Mouse (Mus musculus): ENCODE measurements at regions not wholly inside any gene's neighbourhood (a gene's known extent, or its start where the extent isn't known, plus 50 kb on each side); places are given as distances from the start of the nearest gene placed in this dataset.

- Histone ChIP-seq H3K36me3 (ENCODE audit: control insufficient read depth in 1 of 2, insufficient read depth in 2 of 2, low read length in 2 of 2) (no peaks in the 10 kb centered on the region), H3K27me3 (ENCODE audit: control insufficient read depth in 1 of 2, insufficient read depth in 2 of 2, low read length in 2 of 2) (no peaks in the 10 kb centered on the region), H3K4me1 (ENCODE audit: control insufficient read depth in 1 of 2, insufficient read depth in 2 of 2, low read length in 2 of 2) (no peaks in the 10 kb centered on the region), H3K27ac (ENCODE audit: control insufficient read depth, low read depth, low read length) (no peak overlapping the region), H3K9me3 (replicated peaks; ENCODE audit: insufficient read depth, low read length) (no peaks in the 10 kb centered on the region), H3K4me3 (ENCODE audit: control insufficient read depth in 1 of 2, insufficient read depth in 1 of 2, low read depth in 2 of 2, low read length in 2 of 2) (no peak overlapping the region), H3K79me2 (ENCODE audit: control insufficient read depth, insufficient read depth, low read length, poor library complexity) (no peaks in the 10 kb centered on the region), H3K9ac (ENCODE audit: control insufficient read depth, low read depth, low read length, poor library complexity, severe bottlenecking) (no peak overlapping the region)
- no peak for DNase-seq (ENCODE audit: low read depth, low spot score)
- TF ChIP-seq MAX (IDR thresholded peaks at IDR 0.05; ENCODE audit: low read length) (no peak), TAL1 (IDR thresholded peaks at IDR 0.05; ENCODE audit: low read length) (no peak), MEF2A (IDR thresholded peaks at IDR 0.05; ENCODE audit: extremely low read depth, insufficient replicate concordance, low read depth, low read length, poor library complexity, severe bottlenecking) (no peak), NRF1 (IDR thresholded peaks at IDR 0.05; ENCODE audit: insufficient read depth, low read depth, low read length, poor library complexity, severe bottlenecking) (no peak), TCF12 (IDR thresholded peaks at IDR 0.05; ENCODE audit: low read depth, low read length) (no peak), CTCF (IDR thresholded peaks at IDR 0.05 in 2 of 3, conservative IDR thresholded peaks at IDR 0.05 in 1 of 3; ENCODE audit: control insufficient read depth in 1 of 3, insufficient read depth in 1 of 3, low read depth in 2 of 3, low read length in 3 of 3, poor library complexity in 1 of 3, severe bottlenecking in 1 of 3) (no peak), RAD21 (IDR thresholded peaks at IDR 0.05; ENCODE audit: low read depth, low read length) (no peak), CHD2 (IDR thresholded peaks at IDR 0.05; ENCODE audit: low read length) (no peak), KAT2A (conservative IDR thresholded peaks at IDR 0.05; ENCODE audit: low read depth, low read length) (no peak), CHD1 (IDR thresholded peaks at IDR 0.05; ENCODE audit: low read depth, low read length) (no peak), POLR2A (IDR thresholded peaks at IDR 0.05; ENCODE audit: control insufficient read depth in 1 of 2, insufficient read depth in 1 of 2, low read depth in 1 of 2, low read length in 2 of 2, poor library complexity in 1 of 2) (no peak), ZNF384 (IDR thresholded peaks at IDR 0.05; ENCODE audit: low read depth, low read length) (no peak)
Measured at GRCm38 (mm10) chr8:8489784-8490183, 171.3 kb downstream of the Efnb2 start.

- no peaks in the 10 kb centered on the region for H3K79me2 ChIP-seq (ENCODE audit: control insufficient read depth, insufficient read depth, low read length, poor library complexity)
- H3K4me1 ChIP-seq (ENCODE audit: control insufficient read depth in 1 of 2, insufficient read depth in 2 of 2, low read length in 2 of 2) = no peaks in the 10 kb centered on the region
- no peak overlapping the region for H3K27ac ChIP-seq (ENCODE audit: control insufficient read depth, low read depth, low read length)
- no peaks in the 10 kb centered on the region for H3K9me3 ChIP-seq (replicated peaks; ENCODE audit: insufficient read depth, low read length)
- H3K9ac ChIP-seq (ENCODE audit: control insufficient read depth, low read depth, low read length, poor library complexity, severe bottlenecking) = no peak overlapping the region
- no peak overlapping the region for H3K4me3 ChIP-seq (ENCODE audit: control insufficient read depth in 1 of 2, insufficient read depth in 1 of 2, low read depth in 2 of 2, low read length in 2 of 2)
- DNase-seq (ENCODE audit: low read depth, low spot score) = no peak
- H3K27me3 ChIP-seq (ENCODE audit: control insufficient read depth in 1 of 2, insufficient read depth in 2 of 2, low read length in 2 of 2) = no peaks in the 10 kb centered on the region
- TF ChIP-seq SMC3 (IDR thresholded peaks at IDR 0.05; ENCODE audit: low read depth, low read length) (no peak), MAX (IDR thresholded peaks at IDR 0.05; ENCODE audit: low read length) (no peak), EP300 (IDR thresholded peaks at IDR 0.05; ENCODE audit: low read depth in 1 of 2, low read length in 2 of 2) (no peak), USF2 (IDR thresholded peaks at IDR 0.05; ENCODE audit: borderline replicate concordance in 1 of 2, insufficient read depth in 1 of 2, low read depth in 1 of 2, low read length in 2 of 2) (no peak), KAT2A (conservative IDR thresholded peaks at IDR 0.05; ENCODE audit: low read depth, low read length) (no peak), ETS1 (IDR thresholded peaks at IDR 0.05; ENCODE audit: low read depth, low read length) (no peak), MYC (IDR thresholded peaks at IDR 0.05; ENCODE audit: low read depth, low read length) (no peak), TAL1 (IDR thresholded peaks at IDR 0.05; ENCODE audit: low read length) (no peak), MYB (IDR thresholded peaks at IDR 0.05; ENCODE audit: low read depth, low read length) (no peak), MXI1 (IDR thresholded peaks at IDR 0.05; ENCODE audit: low read depth, low read length) (no peak), MAZ (IDR thresholded peaks at IDR 0.05; ENCODE audit: low read depth, low read length) (no peak), CHD2 (IDR thresholded peaks at IDR 0.05; ENCODE audit: low read length) (no peak), BHLHE40 (IDR thresholded peaks at IDR 0.05; ENCODE audit: borderline replicate concordance, low read depth, low read length) (no peak)
- no peaks in the 10 kb centered on the region for H3K36me3 ChIP-seq (ENCODE audit: control insufficient read depth in 1 of 2, insufficient read depth in 2 of 2, low read length in 2 of 2)
Measured at GRCm38 (mm10) chr8:8488695-8489571, 172.1 kb downstream of the Efnb2 start.
